Mouse (Mus musculus): ENCODE results near the gene Bag5. TPM values are rescaled to one million over a fixed set of nuclear protein-coding genes. Genes with fewer than 3 reads are reported as not detected.
A peak's percentile ranks its signal among the peaks of the same experiment; 100 is the strongest.
"Not testable (repeated sequence)": the region's sequence is repeated elsewhere in the genome, so short reads cannot be mapped to it uniquely, and the experiment has no call there.

The Bag5 gene
- total RNA-seq, 2 experiments from 2014 or later = 60.9 to 61.8 TPM

DNA sequence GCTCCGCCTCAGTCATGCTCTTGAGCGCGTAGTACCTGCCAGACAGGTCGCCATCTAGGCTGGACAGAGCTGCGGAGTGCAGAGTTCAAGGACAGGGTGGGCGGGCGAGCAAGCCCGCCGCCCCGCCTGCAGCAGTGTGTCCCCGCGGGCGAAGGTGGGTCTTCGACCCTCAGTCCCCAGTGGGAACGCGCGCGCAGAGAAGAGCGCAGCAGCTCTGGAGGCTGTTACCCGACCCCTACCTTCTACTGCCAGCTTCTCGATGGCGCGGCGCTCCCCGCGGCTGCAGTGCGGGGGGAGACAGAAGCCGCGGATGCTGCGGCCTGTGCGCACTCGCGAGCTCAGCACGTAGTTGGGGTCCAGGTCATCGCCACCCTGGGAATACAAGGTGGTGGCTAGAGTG, 42.1 kb downstream of the Bag5 start:
- H3K4me3 ChIP-seq = peak overlapping the region; percentile 100
- no peak for TF ChIP-seq CTCF (IDR thresholded peaks at IDR 0.05)
- DNase-seq (ENCODE audit: extremely low spot score in 1 of 2, low spot score in 2 of 2) = no peak
- intact Hi-C loops (cut with DNase I) = no loop called here
- peak overlapping the region; percentile 99 for H3K27ac ChIP-seq

DNA sequence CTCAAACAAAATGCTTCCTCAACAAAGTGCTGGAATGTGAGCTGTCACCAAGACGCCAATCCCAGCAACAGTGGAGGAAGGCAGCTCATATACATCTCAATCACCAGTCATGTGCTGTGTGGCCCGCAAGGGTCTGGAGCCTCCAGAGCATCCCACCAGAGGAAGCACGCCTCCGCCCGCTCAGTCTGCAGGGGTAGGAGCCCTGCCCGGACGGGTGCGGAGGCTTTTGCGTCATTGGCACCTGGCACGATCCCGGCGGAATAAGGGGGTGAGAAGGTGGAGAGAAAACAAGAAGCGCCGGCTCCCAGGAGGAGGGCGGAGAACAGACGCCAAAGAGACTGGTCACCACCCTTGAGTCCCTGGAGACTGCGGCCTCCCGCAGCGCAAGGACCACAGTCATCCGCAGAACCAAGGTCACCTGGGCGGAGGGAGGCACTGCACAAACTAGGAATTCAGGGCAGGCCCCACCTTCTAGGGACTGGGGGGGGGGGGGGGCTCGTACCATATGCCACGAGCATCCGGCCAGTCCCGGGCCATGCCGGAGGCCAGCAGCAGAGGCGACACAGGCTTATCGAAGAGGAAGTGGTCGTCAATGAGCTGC, 42.6 kb downstream of the Bag5 start:
- intact Hi-C loops (cut with DNase I) = no loop called here
- Histone ChIP-seq H3K27ac (peak overlapping the region; percentile 99), H3K4me3 (peak overlapping the region; percentile 100)
- TF ChIP-seq CTCF (IDR thresholded peaks at IDR 0.05) = no peak
- DNase-seq (ENCODE audit: extremely low spot score in 1 of 2, low spot score in 2 of 2) = peak; percentile 74 to 82

DNA sequence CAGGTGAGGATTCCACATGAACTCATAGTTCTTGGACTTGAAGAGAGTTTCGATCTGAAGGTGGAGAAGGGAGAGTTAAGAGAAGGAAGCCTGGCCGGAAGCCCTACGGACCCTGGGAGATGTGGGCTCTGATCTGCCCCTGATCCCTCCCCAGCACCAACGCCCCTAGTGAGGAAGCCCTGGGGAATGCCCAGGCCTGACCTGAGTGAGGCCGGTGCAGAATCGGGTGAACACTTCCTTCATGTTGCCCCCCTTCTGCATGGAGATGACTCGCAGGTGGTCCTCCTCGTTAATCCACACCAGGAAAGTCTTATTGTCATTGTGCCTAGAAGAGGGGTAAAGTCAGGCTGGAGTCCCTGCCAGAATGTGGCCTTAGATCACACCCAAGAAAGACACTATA, 43.1 kb downstream of the Bag5 start:
- intact Hi-C loops (cut with DNase I) = loop anchor here (2.0 to 5.0 kb wide), 3 partner anchors 42 to 142 kb away; partner anchors contain the start of genes Apopt1, Bag5, Xrcc3 and Zfyve21
- TF ChIP-seq CTCF (IDR thresholded peaks at IDR 0.05) = no peak
- no peak for DNase-seq (ENCODE audit: extremely low spot score in 1 of 2, low spot score in 2 of 2)

DNA sequence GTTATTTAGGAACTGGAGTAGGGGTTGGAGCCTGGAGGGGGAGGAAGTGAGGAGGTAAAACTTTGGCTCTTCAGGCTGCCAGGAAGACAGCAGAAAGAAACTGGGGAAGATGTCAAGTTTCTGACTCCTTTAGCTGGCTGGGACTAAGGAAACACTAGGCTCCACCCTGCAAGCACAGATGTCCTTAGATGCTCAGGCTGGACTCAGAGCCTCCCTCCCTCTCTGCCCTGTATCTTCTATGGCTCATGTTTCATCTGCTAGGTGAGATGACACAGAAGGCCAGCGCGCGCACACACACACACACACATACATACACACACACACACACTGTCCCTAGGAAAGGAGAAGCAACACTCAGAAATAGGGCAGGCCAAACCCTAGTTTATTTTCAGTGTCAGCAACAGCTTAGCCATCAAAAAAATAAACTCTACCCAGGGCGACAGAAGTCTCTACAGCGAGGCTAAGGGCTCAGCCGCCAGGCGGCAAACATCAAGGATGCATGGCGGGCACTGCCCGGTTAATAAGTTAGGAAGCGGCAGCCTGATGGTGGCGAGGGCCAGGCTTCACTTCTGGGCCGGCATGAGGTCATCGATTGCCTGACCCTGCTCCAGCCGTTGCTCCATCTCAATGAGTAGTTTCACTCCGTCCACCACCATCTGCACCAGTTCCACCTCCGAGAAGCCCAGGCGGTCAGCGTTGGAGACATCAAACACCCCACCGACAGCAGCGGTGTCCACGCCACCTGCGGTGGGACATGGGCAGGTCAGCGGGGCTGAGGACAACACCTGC, 43.9 kb downstream of the Bag5 start:
- no peak; the same call in 1 of the 2 replicates for TF ChIP-seq CTCF (IDR thresholded peaks at IDR 0.05)
- no peak for DNase-seq (ENCODE audit: extremely low spot score in 1 of 2, low spot score in 2 of 2)

More for the DNA sequence above, 43.1 kb downstream of the Bag5 start:
- peak overlapping the region; percentile 99 for H3K27ac ChIP-seq
- H3K4me3 ChIP-seq = peak overlapping the region; percentile 100

DNA sequence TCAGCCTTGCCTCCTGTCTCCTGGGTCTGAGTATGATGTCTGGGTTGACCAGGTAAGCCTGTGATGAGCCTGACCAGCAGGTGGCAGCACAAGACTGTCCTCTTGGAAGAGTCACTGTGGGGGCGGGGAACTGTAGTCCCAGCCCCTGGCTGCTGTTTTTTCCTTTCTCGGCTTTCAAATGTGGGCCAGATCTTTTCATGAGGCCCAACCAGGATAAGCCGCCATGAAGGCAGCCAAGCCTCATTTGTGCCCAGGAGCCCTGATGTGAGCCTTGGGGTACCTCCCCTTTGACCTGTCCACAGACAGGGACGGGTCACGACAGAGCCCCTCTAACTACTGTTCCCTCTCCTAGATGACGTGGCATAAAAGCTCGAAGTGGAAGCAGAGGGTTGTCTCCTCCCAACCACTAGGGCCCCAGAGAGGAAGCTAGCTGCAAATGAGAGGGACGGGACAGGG, 44.6 kb downstream of the Bag5 start:
- Histone ChIP-seq H3K27ac (peak overlapping the region; percentile 99), H3K4me3 (peak overlapping the region; percentile 100)
- DNase-seq (ENCODE audit: extremely low spot score in 1 of 2, low spot score in 2 of 2) = peak; percentile 92 to 97
- TF ChIP-seq CTCF (IDR thresholded peaks at IDR 0.05) = peak; percentile 91
- intact Hi-C loops (cut with DNase I) = loop anchor here (1.0 to 5.0 kb wide), 5 partner anchors 28 to 144 kb away; partner anchors contain the start of genes Apopt1, Bag5, Xrcc3 and Zfyve21

More for the DNA sequence above, 43.9 kb downstream of the Bag5 start:
- H3K27ac ChIP-seq = peak overlapping the region; percentile 99
- intact Hi-C loops (cut with DNase I) = loop anchor here (1.0 to 5.0 kb wide), 5 partner anchors 27 to 143 kb away; partner anchors contain the start of genes Apopt1, Bag5, Xrcc3 and Zfyve21
- H3K4me3 ChIP-seq = peak overlapping the region; percentile 100

DNA sequence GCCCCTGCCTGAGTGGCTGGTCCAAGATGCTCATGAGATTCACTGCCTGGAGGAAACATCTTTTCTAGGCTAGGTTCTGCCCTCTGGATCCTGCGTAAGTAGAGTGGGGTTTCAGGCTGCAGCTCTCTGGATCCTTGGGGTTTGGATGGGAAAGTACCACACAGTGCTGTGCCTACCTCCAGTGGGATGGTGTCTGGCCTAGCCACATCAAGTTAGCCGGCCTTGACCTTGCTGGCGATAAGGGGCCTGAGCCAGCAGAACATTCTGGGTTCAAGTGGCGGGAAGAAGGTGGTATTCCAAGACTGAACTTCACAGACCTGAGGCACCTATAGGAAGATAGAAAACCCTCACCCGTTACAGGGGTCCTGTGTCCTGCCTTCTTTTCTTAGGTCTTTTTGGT, 45.6 kb downstream of the Bag5 start:
- Histone ChIP-seq H3K4me3 (no peak overlapping the region), H3K27ac (peak overlapping the region; percentile 99)
- intact Hi-C loops (cut with DNase I) = loop anchor here (5.0 kb wide), 2 partner anchors 45 to 145 kb away; partner anchors contain the start of genes Apopt1, Bag5, Xrcc3 and Zfyve21
- DNase-seq (ENCODE audit: extremely low spot score in 1 of 2, low spot score in 2 of 2) = no peak
- TF ChIP-seq CTCF (IDR thresholded peaks at IDR 0.05) = no peak

DNA sequence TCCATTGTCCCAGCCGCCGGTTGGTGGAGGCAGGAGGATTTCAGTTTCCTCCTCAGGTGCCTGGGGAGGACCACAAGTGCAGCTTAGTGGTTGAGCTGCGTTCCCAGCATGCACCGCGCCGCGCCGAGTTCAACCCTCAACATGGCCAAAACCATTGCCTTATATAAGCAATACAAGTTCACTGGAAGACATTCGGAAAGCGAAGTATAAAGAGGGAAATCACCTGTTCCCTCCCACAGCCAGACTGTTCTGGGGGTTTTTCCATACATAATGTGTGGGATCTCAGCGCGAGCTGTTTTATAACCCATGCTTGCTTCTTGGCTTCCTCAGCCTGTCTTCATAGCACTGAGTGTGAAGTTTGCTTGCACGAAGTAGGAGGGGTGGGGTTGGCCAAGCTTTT, 46.7 kb downstream of the Bag5 start:
- Histone ChIP-seq H3K27ac (peak overlapping the region; percentile 99), H3K4me3 (no peak overlapping the region)
- DNase-seq (ENCODE audit: extremely low spot score in 1 of 2, low spot score in 2 of 2) = peak; percentile 67 to 80
- intact Hi-C loops (cut with DNase I) = loop anchor here (5.0 kb wide), 2 partner anchors 46 to 146 kb away; partner anchors contain the start of genes Apopt1, Bag5, Xrcc3 and Zfyve21
- TF ChIP-seq CTCF (IDR thresholded peaks at IDR 0.05) = no peak

DNA sequence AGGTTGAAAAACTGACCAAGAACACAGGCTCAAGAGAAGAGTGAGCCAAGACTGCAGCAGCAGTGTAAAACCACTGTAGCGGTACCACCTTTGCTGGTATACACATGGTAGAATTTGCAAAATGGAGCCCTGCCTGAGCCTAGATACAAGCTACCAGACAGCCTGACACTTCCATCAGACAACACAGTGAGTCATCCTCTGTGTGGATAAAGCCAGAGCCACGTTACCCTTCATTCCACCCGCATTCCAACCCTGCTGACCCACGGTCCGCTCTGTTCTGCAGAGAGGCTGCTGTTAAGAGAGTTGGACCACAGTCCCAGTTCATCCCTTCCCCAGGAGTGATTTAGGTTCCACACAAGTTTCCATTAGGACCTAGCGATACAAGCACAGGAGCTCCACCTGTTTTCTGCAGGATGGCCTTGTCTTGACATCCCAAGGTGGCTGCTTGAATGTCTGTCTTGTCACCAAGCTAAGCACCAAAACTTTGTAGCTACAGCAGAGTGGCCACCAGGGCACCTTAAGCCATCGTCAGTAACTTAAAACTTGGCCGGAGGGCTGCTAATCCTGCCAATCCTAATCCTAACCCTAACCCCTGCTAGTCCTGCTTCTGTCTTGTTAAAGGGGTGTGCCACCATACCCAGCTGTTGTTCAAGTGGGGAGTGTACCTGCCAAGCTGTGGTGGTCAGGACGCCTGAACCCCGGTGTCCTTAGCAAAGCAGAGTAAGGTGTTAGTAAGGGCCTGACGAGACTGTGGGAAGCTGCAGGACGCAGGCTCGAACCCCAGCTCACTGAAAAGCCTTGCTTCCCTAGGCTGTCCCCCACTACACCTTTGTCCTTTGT, 47.8 kb downstream of the Bag5 start:
- peak overlapping the region; percentile 99 for H3K27ac ChIP-seq
- intact Hi-C loops (cut with DNase I) = loop anchor here (5.0 kb wide), 2 partner anchors 47 to 147 kb away; partner anchors contain the start of genes Apopt1, Bag5, Xrcc3 and Zfyve21
- no peak overlapping the region for H3K4me3 ChIP-seq
- no peak for DNase-seq (ENCODE audit: extremely low spot score in 1 of 2, low spot score in 2 of 2)
- no peak for TF ChIP-seq CTCF (IDR thresholded peaks at IDR 0.05)

DNA sequence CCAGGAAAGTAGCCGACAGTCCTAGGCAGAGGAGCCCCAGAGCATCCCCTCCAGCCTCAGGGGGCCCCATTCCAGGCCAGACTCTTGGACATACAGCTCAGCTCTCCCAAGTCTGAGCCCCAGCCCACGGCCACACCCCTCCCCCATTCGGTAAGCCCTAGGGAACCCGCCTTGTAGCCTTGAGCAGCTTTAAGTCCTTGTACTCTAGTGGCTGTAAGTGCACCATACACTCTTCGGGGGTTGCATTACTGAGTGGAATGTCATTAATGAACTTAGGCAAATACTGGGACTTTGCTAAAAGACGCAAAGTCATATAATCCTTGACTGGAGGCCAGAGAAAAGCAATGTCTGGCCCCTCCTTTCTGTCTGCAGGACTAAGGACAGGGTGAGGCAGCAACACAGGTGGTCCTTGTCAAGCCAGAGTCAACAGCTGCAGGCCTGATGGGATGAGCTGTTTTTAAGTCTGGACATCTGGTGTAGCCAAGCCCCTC, 48.9 kb downstream of the Bag5 start:
- DNase-seq (ENCODE audit: extremely low spot score in 1 of 2, low spot score in 2 of 2) = no peak
- TF ChIP-seq CTCF (IDR thresholded peaks at IDR 0.05) = no peak
- H3K4me3 ChIP-seq = no peak overlapping the region
- intact Hi-C loops (cut with DNase I) = no loop called here
- H3K27ac ChIP-seq = peak overlapping the region; percentile 99

DNA sequence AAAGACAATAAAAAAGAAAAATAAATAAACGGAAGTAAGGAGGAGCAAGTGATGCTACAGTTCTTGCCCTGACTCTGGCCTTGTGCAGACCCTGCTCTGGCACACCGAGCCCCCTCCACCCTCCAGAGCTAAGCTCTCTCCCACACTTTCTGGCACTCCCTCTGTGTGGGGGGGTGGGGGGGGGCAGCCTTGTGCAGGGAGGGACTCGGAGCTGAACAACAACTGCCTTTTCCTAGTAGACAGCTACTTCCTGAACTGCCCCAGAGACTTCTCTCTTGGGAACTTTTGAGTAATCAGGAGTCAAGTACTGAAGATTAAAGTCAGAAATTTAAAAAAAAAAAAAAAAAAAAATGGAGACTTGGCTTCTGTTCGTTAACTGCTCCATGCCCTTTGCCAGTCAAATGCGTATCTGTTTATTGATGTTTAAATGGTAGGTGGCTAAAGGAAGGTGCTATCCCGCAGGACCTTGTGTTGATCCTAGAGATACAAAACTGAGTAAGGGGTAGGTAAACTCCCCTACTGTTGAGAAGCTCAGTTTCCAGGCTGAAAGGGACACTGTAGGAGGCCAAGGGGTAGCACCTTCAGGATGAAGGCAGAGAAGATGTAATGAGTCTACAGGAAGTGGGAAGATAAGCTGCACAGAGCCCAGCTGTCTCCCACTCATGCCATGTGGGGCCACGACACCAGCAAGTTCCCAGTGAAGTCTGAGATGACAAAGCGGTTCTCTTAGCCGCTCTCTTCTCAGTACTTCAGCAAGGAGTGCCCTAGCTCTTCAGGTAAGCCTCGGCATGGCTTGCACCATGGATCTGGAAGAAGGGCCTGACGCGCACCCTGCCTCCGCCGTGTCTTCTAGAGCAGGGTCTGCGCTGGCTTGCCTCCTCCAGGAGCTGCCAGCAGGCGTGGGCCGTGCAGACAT, 49.6 kb downstream of the Bag5 start:
- intact Hi-C loops (cut with DNase I) = no loop called here
- no peak for TF ChIP-seq CTCF (IDR thresholded peaks at IDR 0.05)
- DNase-seq (ENCODE audit: extremely low spot score in 1 of 2, low spot score in 2 of 2) = peak in 1 of 2 experiments; percentile 32
- Histone ChIP-seq H3K27ac (peak overlapping the region; percentile 99), H3K4me3 (no peak overlapping the region)

DNA sequence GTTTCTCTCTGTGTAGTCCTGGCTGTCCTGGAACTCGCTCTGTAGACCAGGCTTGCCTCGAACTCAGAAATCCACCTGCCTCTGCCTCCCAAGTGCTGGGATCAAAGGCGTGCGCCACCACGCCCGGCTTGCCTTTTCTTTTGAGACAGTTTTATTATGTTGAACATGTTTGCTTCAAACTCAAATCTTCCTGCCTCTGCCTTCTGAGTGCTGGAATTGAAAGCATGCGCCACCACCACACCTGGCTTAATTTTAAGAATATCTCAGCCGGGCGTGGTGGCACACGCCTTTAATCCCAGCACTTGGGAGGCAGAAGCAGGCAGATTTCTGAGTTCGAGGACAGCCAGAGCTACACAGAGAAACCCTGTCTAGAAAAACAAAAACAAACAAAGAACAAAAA, 51.5 kb downstream of the Bag5 start:
- intact Hi-C loops (cut with DNase I); DNase-seq (ENCODE audit: extremely low spot score in 1 of 2, low spot score in 2 of 2); H3K27ac ChIP-seq; H3K4me3 ChIP-seq: not testable (repeated sequence)
